Mouse (Mus musculus): ENCODE measurements around the gene Lamtor1. TPM values are rescaled to one million over a fixed set of nuclear protein-coding genes. Genes with fewer than 3 reads are reported as not detected.

Gene Lamtor1
- polyA plus RNA-seq, 1 experiment from 2014 or later, result 161 TPM

DNA sequence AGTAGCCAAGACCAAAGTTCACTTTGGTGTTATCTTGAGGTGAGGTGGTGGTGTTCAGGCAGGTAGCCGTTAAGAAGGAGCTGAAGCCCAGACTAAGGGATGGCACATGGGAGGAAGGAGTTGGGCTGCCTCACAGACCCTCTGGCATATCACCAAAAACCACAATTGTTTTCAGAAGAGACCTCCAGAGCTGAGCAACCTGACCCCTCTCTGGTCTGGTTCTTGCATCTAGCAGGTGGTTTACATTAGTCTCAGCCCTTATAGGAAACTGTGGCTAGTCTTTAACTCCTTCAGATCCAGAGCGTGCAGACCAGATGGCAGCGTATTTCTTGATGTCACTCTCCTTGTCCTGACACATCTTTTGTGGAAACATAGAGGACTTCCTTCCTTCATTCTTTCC is 68.0 kb downstream of the Lamtor1 start:
- Histone ChIP-seq H3K9me3 (ENCODE audit: low read depth, low read length) (no peaks in the 10 kb centered on the region), H3K27ac (ENCODE audit: low read depth) (no peak overlapping the region; the same call in 1 of the 2 replicates), H3K4me3 (ENCODE audit: low read depth, low read length) (no peak overlapping the region), H3K9ac (no peak overlapping the region), H3K36me3 (ENCODE audit: insufficient read depth) (0 out of 2 replicates have a peak, but pooled peaks cover 11% of the 10 kb centered on the region), H3K4me1 (ENCODE audit: insufficient read depth) (peaks cover 12% of the 10 kb centered on the region), H3K4me2 (0 out of 2 replicates have a peak overlapping the region, but pooled peaks have one; percentile 18), H3K27me3 (ENCODE audit: insufficient read depth, low read length) (no peaks in the 10 kb centered on the region)
- peak; percentile 45 for DNase-seq
- WGBS, result 54% methylated on average over 3 of the region's 3 CpGs
- no peak for ATAC-seq (ENCODE audit: insufficient read depth)
- no peak for TF ChIP-seq CTCF (IDR thresholded peaks at IDR 0.05; ENCODE audit: low read depth)

DNA sequence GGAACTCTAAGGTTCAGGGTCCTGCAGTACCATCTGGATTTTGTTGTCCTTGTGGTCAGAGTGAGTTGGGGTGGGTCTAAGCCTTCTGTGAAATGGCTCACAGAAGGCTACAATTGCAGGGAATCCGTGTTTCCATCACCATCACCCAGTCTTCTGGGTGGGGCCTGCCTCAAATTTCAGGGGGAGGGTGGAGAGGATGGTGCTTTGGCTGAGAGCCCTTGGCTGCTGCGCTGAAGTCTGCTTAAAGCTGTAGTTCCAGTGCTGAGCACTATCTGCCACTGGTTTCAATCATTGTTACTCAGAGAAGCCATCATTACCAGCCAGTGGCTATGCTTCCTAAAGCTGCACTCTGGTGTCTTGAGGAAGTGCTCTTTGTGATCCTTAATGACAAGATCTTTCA is 68.8 kb downstream of the Lamtor1 start:
- TF ChIP-seq CTCF (IDR thresholded peaks at IDR 0.05; ENCODE audit: low read depth), result no peak
- DNase-seq, result peak; percentile 65
- Histone ChIP-seq H3K4me3 (ENCODE audit: low read depth, low read length) (no peak overlapping the region), H3K4me2 (no peak overlapping the region), H3K4me1 (ENCODE audit: insufficient read depth) (peaks cover 8% of the 10 kb centered on the region), H3K36me3 (ENCODE audit: insufficient read depth) (0 out of 2 replicates have a peak, but pooled peaks cover 14% of the 10 kb centered on the region), H3K9me3 (ENCODE audit: low read depth, low read length) (no peaks in the 10 kb centered on the region), H3K9ac (no peak overlapping the region), H3K27ac (ENCODE audit: low read depth) (no peak overlapping the region), H3K27me3 (ENCODE audit: insufficient read depth, low read length) (no peaks in the 10 kb centered on the region)
- ATAC-seq (ENCODE audit: insufficient read depth), result no peak
- WGBS, result 23% methylated on average over 2 of the region's 2 CpGs

Small RNA genes within 50 kb of the gene (microRNA-seq; reads per million reads assigned to microRNA genes)
- not detected for gene Gm22655 (ENCODE audit: borderline number of aligned reads)

Other genes starting within 250 kb of the Lamtor1 start
- 55.6 and 56.5 TPM in 2 replicates for gene Clpb, start 242.3 kb upstream of the Lamtor1 start, polyA plus RNA-seq (2014; fragmentation: Nextera tagmentation; extraction: Ambion mirVana)
- gene Phox2a, start 87.6 kb upstream of the Lamtor1 start, polyA plus RNA-seq (2014; fragmentation: Nextera tagmentation; extraction: Ambion mirVana), result 0.34 and 0.67 TPM in 2 replicates
- gene Inppl1, start 67.7 kb upstream of the Lamtor1 start, polyA plus RNA-seq (2014; fragmentation: Nextera tagmentation; extraction: Ambion mirVana), result 35.6 and 37.4 TPM in 2 replicates
- gene Folr2, start 48.7 kb upstream of the Lamtor1 start, polyA plus RNA-seq (2014; fragmentation: Nextera tagmentation; extraction: Ambion mirVana), result 2.6 and 2.8 TPM in 2 replicates
- 85.9 and 90.4 TPM in 2 replicates for gene Anapc15, start 42.2 kb upstream of the Lamtor1 start, polyA plus RNA-seq (2014; fragmentation: Nextera tagmentation; extraction: Ambion mirVana)
- gene Folr1, start 35.1 kb upstream of the Lamtor1 start, polyA plus RNA-seq (2014; fragmentation: Nextera tagmentation; extraction: Ambion mirVana), result 0.20 and 0.73 TPM in 2 replicates
- gene Tomt, start 455 bp downstream of the Lamtor1 start, polyA plus RNA-seq (2014; fragmentation: Nextera tagmentation; extraction: Ambion mirVana), result 0.30 and 0.43 TPM in 2 replicates
- gene Lrrc51, start 28.0 kb downstream of the Lamtor1 start, polyA plus RNA-seq (2014; fragmentation: Nextera tagmentation; extraction: Ambion mirVana), result 7.7 and 8.3 TPM in 2 replicates
- gene Numa1, start 28.2 kb downstream of the Lamtor1 start, polyA plus RNA-seq (2014; fragmentation: Nextera tagmentation; extraction: Ambion mirVana), result 109 TPM in 2 replicates
- 2.2 and 2.6 TPM in 2 replicates for gene Il18bp, start 112.8 kb downstream of the Lamtor1 start, polyA plus RNA-seq (2014; fragmentation: Nextera tagmentation; extraction: Ambion mirVana)
- gene Rnf121, start 159.6 kb downstream of the Lamtor1 start, polyA plus RNA-seq (2014; fragmentation: Nextera tagmentation; extraction: Ambion mirVana), result 24.8 and 29.3 TPM in 2 replicates
- 23.8 and 26.9 TPM in 2 replicates for gene Xndc1, start 159.6 kb downstream of the Lamtor1 start, polyA plus RNA-seq (2014; fragmentation: Nextera tagmentation; extraction: Ambion mirVana)
- 1.0 and 1.2 TPM in 2 replicates for gene Xntrpc, start 159.8 kb downstream of the Lamtor1 start, polyA plus RNA-seq (2014; fragmentation: Nextera tagmentation; extraction: Ambion mirVana)
- not detected in 2 replicates for gene Trpc2, start 177.2 kb downstream of the Lamtor1 start, polyA plus RNA-seq (2014; fragmentation: Nextera tagmentation; extraction: Ambion mirVana)
- gene Art1, start 195.8 kb downstream of the Lamtor1 start, polyA plus RNA-seq (2014; fragmentation: Nextera tagmentation; extraction: Ambion mirVana), result 0.50 and 0.65 TPM in 2 replicates
- 1.1 and 1.2 TPM in 2 replicates for gene Art5, start 203.6 kb downstream of the Lamtor1 start, polyA plus RNA-seq (2014; fragmentation: Nextera tagmentation; extraction: Ambion mirVana)
- gene Chrna10, start 210.9 kb downstream of the Lamtor1 start, polyA plus RNA-seq (2014; fragmentation: Nextera tagmentation; extraction: Ambion mirVana), result not detected in 2 replicates